Mouse (Mus musculus): ENCODE measurements around the gene Lamc2.

GRCm38 (mm10) chr1:153075087-153075736, 111.0 kb downstream of the Lamc2 start:
- TF ChIP-seq CTCF (IDR thresholded peaks at IDR 0.05; ENCODE audit: control insufficient read depth, insufficient read depth, low read length) (no peak), POLR2A (IDR thresholded peaks at IDR 0.05; ENCODE audit: borderline replicate concordance, control insufficient read depth, low read depth, low read length) (no peak)
